Mouse (Mus musculus) stomach, embryonic 14.5 days (tissue): Measurements from ENCODE around the gene Catip. TPM values are rescaled to one million over a fixed set of nuclear protein-coding genes. Genes with fewer than 3 reads are reported as not detected.

Source experiments
- ATAC-seq: fragments of 200-750 bp; cut with Nextera tagmentation; 2 replicates; pipeline ENCODE4 v1.8.0; 2017; ENCODE audit warnings: low read depth, moderate TSS enrichment; ENCODE audit not compliant: insufficient number of reproducible peaks, insufficient read depth, low FRiP score
- H3K27ac ChIP-seq: fragments of 300-500 bp; sonication (generic); 2 replicates; pipeline ENCODE4 v1.5.1; 2014; ENCODE audit warnings: mild to moderate bottlenecking, low read length, moderate library complexity, mixed read lengths
- H3K27me3 ChIP-seq: fragments of 300-500 bp; sonication (generic); 2 replicates; pipeline ENCODE4 v1.6.1; 2014; ENCODE audit warnings: low read length, control low read depth, mixed read lengths; ENCODE audit not compliant: control insufficient read depth, insufficient read depth
- H3K36me3 ChIP-seq: fragments of 300-500 bp; sonication (generic); 2 replicates; pipeline ENCODE4 v1.6.1; 2014; ENCODE audit warnings: mild to moderate bottlenecking, control low read depth, low read length, moderate library complexity, mixed read lengths; ENCODE audit not compliant: control insufficient read depth, insufficient read depth
- H3K4me1 ChIP-seq: fragments of 300-500 bp; sonication (generic); 2 replicates; pipeline ENCODE4 v1.6.1; 2014; ENCODE audit warnings: low read length, control low read depth, mixed read lengths; ENCODE audit not compliant: control insufficient read depth, insufficient read depth
- H3K4me2 ChIP-seq: fragments of 300-500 bp; sonication (generic); replicated peaks from 2 replicates; pipeline ENCODE4 v1.6.1; 2014; ENCODE audit warnings: low read depth, low read length, control low read depth
- H3K4me3 ChIP-seq: fragments of 300-500 bp; sonication (generic); 2 replicates; pipeline ENCODE4 v1.5.1; 2014; ENCODE audit warnings: low read depth, low read length, control low read depth
- H3K9ac ChIP-seq: fragments of 300-500 bp; sonication (generic); replicated peaks from 2 replicates; pipeline ENCODE4 v1.6.1; 2014; ENCODE audit warnings: low read depth, mild to moderate bottlenecking, control low read depth, low read length, moderate library complexity, mixed read lengths
- H3K9me3 ChIP-seq: fragments of 300-500 bp; sonication (generic); 2 replicates; pipeline ENCODE4 v1.6.1; 2016; ENCODE audit warnings: low read depth, low read length, control low read depth; ENCODE audit not compliant: control insufficient read depth
- WGBS: fragments of 180-500 bp; shearing (Covaris S2); extraction: QIAGEN DNeasy Blood & Tissue Kit; methylation state at CpG from one replicate; pipeline ENCODE4 v1.1.7; 2014; 5-methylcytosine and 5-hydroxymethylcytosine counted together
- microRNA counts: library from miRNA; unstranded; fragments of <30 nt; microRNA quantifications from one replicate; lab custom pipeline; 2016
- microRNA-seq: library from miRNA; unstranded; fragments of <30 nt; microRNA quantifications from one replicate; pipeline ENCODE4, GENCODE M21; 2016
- polyA plus RNA-seq: library from polyadenylated mRNA; unstranded; fragments of >200 nt; fragmentation: Nextera tagmentation; extraction: Ambion mirVana; gene quantifications from 2 replicates; pipeline ENCODE4 v1.2.1, GENCODE M21; 2014

Gene Catip
- polyA plus RNA-seq, 1 experiment from 2014 or later: 0.69 TPM

GRCm38 (mm10) chr1:74401015-74401702 is 39.3 kb downstream of the Catip start:
- no peak overlapping the region for H3K9ac ChIP-seq
- no peaks in the 10 kb centered on the region for H3K36me3 ChIP-seq
- no peak overlapping the region for H3K4me2 ChIP-seq
- 53% methylated on average over 16 of the region's 16 CpGs for WGBS
- no peaks in the 10 kb centered on the region for H3K9me3 ChIP-seq
- H3K27me3 ChIP-seq: no peaks in the 10 kb centered on the region
- H3K4me3 ChIP-seq: no peak overlapping the region
- no peaks in the 10 kb centered on the region for H3K4me1 ChIP-seq
- H3K27ac ChIP-seq: no peak overlapping the region
- ATAC-seq: no peak

- Histone ChIP-seq H3K9me3 (no peaks in the 10 kb centered on the region), H3K36me3 (no peaks in the 10 kb centered on the region), H3K4me1 (no peaks in the 10 kb centered on the region), H3K4me2 (no peak overlapping the region), H3K27ac (no peak overlapping the region), H3K27me3 (no peaks in the 10 kb centered on the region), H3K4me3 (no peak overlapping the region), H3K9ac (no peak overlapping the region)
- ATAC-seq: no peak
- WGBS: 80% methylated on average over 4 of the region's 4 CpGs
Measured at GRCm38 (mm10) chr1:74404206-74404605, 42.3 kb downstream of the Catip start.

- Histone ChIP-seq H3K4me1 (no peaks in the 10 kb centered on the region), H3K36me3 (no peaks in the 10 kb centered on the region), H3K4me2 (no peak within 1 kb of the TSS), H3K4me3 (no peak within 1 kb of the TSS), H3K9ac (no peak within 1 kb of the TSS), H3K27me3 (no peaks in the 10 kb centered on the region), H3K9me3 (no peaks in the 10 kb centered on the region), H3K27ac (peak within 1 kb of the TSS; percentile 33; the same call in 1 of the 2 replicates)
- peak; percentile 66 for ATAC-seq
- 48% methylated on average over 15 of the region's 15 CpGs for WGBS
Measured at GRCm38 (mm10) chr1:74408589-74409504, 46.9 kb downstream of the Catip start, which contains the start of gene Vil1. Gene Vil1 (plus strand): TSS chr1:74409376.

- 34% methylated on average over 2 of the region's 2 CpGs for whole genome bisulfite sequencing
Measured at GRCm38 (mm10) chr1:74411753-74412325, 49.9 kb downstream of the Catip start.

GRCm38 (mm10) chr1:74412711-74413110 is 50.8 kb downstream of the Catip start:
- H3K27me3 ChIP-seq: no peaks in the 10 kb centered on the region
- WGBS: 81% methylated on average over 8 of the region's 8 CpGs
- H3K4me1 ChIP-seq: no peaks in the 10 kb centered on the region
- no peak overlapping the region for H3K4me3 ChIP-seq
- ATAC-seq: no peak
- H3K36me3 ChIP-seq: no peaks in the 10 kb centered on the region
- no peak overlapping the region for H3K9ac ChIP-seq
- H3K9me3 ChIP-seq: no peaks in the 10 kb centered on the region
- H3K4me2 ChIP-seq: no peak overlapping the region
- no peak overlapping the region for H3K27ac ChIP-seq

More at GRCm38 (mm10) chr1:74411753-74412325, 49.9 kb downstream of the Catip start:
- Histone ChIP-seq H3K27ac (no peak overlapping the region), H3K4me2 (no peak overlapping the region), H3K9ac (no peak overlapping the region), H3K9me3 (no peaks in the 10 kb centered on the region), H3K4me3 (no peak overlapping the region), H3K4me1 (no peaks in the 10 kb centered on the region), H3K36me3 (no peaks in the 10 kb centered on the region), H3K27me3 (no peaks in the 10 kb centered on the region)
- no peak for ATAC-seq

- no peak overlapping the region for H3K4me3 ChIP-seq
- H3K27me3 ChIP-seq: no peaks in the 10 kb centered on the region
- H3K36me3 ChIP-seq: no peaks in the 10 kb centered on the region
- H3K9me3 ChIP-seq: no peaks in the 10 kb centered on the region
- ATAC-seq: no peak
- no peak overlapping the region for H3K27ac ChIP-seq
- H3K4me2 ChIP-seq: no peak overlapping the region
- no peak overlapping the region for H3K9ac ChIP-seq
- no peaks in the 10 kb centered on the region for H3K4me1 ChIP-seq
- 38% methylated on average over 4 of the region's 4 CpGs for WGBS
Measured at GRCm38 (mm10) chr1:74415143-74415542, 53.2 kb downstream of the Catip start.

MicroRNA genes within 50 kb of the gene (microRNA counts, 519-probe panel; counts per million panel counts)
- 3,790 counts per million, percentile 76 among the panel's probes with 10 or more counts for microRNA mmu-miR-26b (lab: Ali Mortazavi, UCI)

Small RNAs within 50 kb of the gene (microRNA-seq; reads per million reads assigned to microRNA genes)
- 44,205 reads per million, percentile 99 among the genes with 10 or more reads in this experiment for gene Mir26b

Other genes starting within 250 kb of the Catip start
- 35.3 and 37.9 TPM in 2 replicates for gene Tns1, start 237.7 kb upstream of the Catip start, polyA plus RNA-seq
- gene Rufy4, start 236.6 kb upstream of the Catip start, polyA plus RNA-seq: 0.25 and 0.26 TPM in 2 replicates
- gene Cxcr2, start 208.1 kb upstream of the Catip start, polyA plus RNA-seq: 0.07 and 0.32 TPM in 2 replicates
- gene Cxcr1, start 167.5 kb upstream of the Catip start, polyA plus RNA-seq: not detected in 2 replicates
- gene Arpc2, start 126.0 kb upstream of the Catip start, polyA plus RNA-seq: 406 and 429 TPM in 2 replicates
- gene Gpbar1, start 83.6 kb upstream of the Catip start, polyA plus RNA-seq: 3.5 and 4.1 TPM in 2 replicates
- gene Aamp, start 77.4 kb upstream of the Catip start, polyA plus RNA-seq: 240 and 261 TPM in 2 replicates
- 122 and 132 TPM in 2 replicates for gene Pnkd, start 77.2 kb upstream of the Catip start, polyA plus RNA-seq
- 50.1 and 53.9 TPM in 2 replicates for gene Tmbim1, start 56.5 kb upstream of the Catip start, polyA plus RNA-seq
- gene Slc11a1, start 13.1 kb downstream of the Catip start, polyA plus RNA-seq: 5.3 and 6.1 TPM in 2 replicates
- 88.0 and 90.7 TPM in 2 replicates for gene Ctdsp1, start 29.4 kb downstream of the Catip start, polyA plus RNA-seq
- 5.9 and 7.7 TPM in 2 replicates for gene Vil1, start 47.3 kb downstream of the Catip start, polyA plus RNA-seq
- gene Cnot9, start 143.9 kb downstream of the Catip start, polyA plus RNA-seq: 70.3 and 72.3 TPM in 2 replicates
- 0.83 TPM in 1 of 2 replicates, not detected in the other for gene Plcd4, start 180.8 kb downstream of the Catip start, polyA plus RNA-seq
- 40.5 and 43.0 TPM in 2 replicates for gene Usp37, start 182.2 kb downstream of the Catip start, polyA plus RNA-seq
- gene Zfp142, start 226.1 kb downstream of the Catip start, polyA plus RNA-seq: 8.4 and 9.5 TPM in 2 replicates
- gene Bcs1l, start 226.2 kb downstream of the Catip start, polyA plus RNA-seq: 18.5 and 20.0 TPM in 2 replicates
- 7.0 and 9.1 TPM in 2 replicates for gene Rnf25, start 239.3 kb downstream of the Catip start, polyA plus RNA-seq
- gene Stk36, start 239.3 kb downstream of the Catip start, polyA plus RNA-seq: 8.4 and 8.9 TPM in 2 replicates